Mouse (Mus musculus) central nervous system, embryonic 18 days (tissue): ENCODE results near the gene 2900092C05Rik. TPM values are rescaled to one million over a fixed set of nuclear protein-coding genes. Genes with fewer than 3 reads are reported as not detected.

Source experiments
- polyA plus RNA-seq: library from polyadenylated mRNA; depleted of rRNA; stranded (reverse); fragments of >200 nt; gene quantifications from 2 replicates; pipeline ENCODE4 v1.2.3, GENCODE M21; 2012; rRNA removed

Gene 2900092C05Rik
- not detected in 2 replicates for polyA plus RNA-seq

GRCm38 (mm10) chr7:12512217-12512616, at the start of gene 2900092C05Rik:
Gene 2900092C05Rik, plus strand, starts transcription at chr7:12512517.

GRCm38 (mm10) chr7:12478158-12479008, 33.9 kb upstream of the 2900092C05Rik start, which contains the start of gene Zfp606:
Gene Zfp606, plus strand, starts transcription at chr7:12478293.

Other genes with a start within 250 kb of the 2900092C05Rik start
- gene Vmn1r81, start 244.2 kb upstream of the 2900092C05Rik start, polyA plus RNA-seq, result not detected in 2 replicates
- not detected in 2 replicates for gene Vmn1r82, start 212.1 kb upstream of the 2900092C05Rik start, polyA plus RNA-seq
- not detected in 2 replicates for gene Vmn1r83, start 183.0 kb upstream of the 2900092C05Rik start, polyA plus RNA-seq
- not detected in 2 replicates for gene Vmn1r84, start 143.2 kb upstream of the 2900092C05Rik start, polyA plus RNA-seq
- 5.9 and 6.3 TPM in 2 replicates for gene Zfp551, start 89.8 kb upstream of the 2900092C05Rik start, polyA plus RNA-seq
- 16.5 and 17.3 TPM in 2 replicates for gene Zfp606, start 34.2 kb upstream of the 2900092C05Rik start, polyA plus RNA-seq
- under 0.01 and 0.01 TPM in 2 replicates for gene Vmn2r53, start 96.3 kb downstream of the 2900092C05Rik start, polyA plus RNA-seq
- not detected in 2 replicates for gene Vmn2r54, start 127.8 kb downstream of the 2900092C05Rik start, polyA plus RNA-seq
- not detected in 2 replicates for gene Vmn2r55, start 172.5 kb downstream of the 2900092C05Rik start, polyA plus RNA-seq
- gene Vmn2r56, start 222.5 kb downstream of the 2900092C05Rik start, polyA plus RNA-seq, result 0.01 TPM in 1 of 2 replicates, not detected in the other